Mouse (Mus musculus): ENCODE data around the gene Mettl7a3. TPM values are rescaled to one million over a fixed set of nuclear protein-coding genes. Genes with fewer than 3 reads are reported as not detected.
"Not testable (repeated sequence)": the region's sequence is repeated elsewhere in the genome, so short reads cannot be mapped to it uniquely, and the experiment has no call there.

The Mettl7a3 gene
- total and polyA plus RNA-seq, 3 experiments = 0.33 TPM; not detected in 2

DNA sequence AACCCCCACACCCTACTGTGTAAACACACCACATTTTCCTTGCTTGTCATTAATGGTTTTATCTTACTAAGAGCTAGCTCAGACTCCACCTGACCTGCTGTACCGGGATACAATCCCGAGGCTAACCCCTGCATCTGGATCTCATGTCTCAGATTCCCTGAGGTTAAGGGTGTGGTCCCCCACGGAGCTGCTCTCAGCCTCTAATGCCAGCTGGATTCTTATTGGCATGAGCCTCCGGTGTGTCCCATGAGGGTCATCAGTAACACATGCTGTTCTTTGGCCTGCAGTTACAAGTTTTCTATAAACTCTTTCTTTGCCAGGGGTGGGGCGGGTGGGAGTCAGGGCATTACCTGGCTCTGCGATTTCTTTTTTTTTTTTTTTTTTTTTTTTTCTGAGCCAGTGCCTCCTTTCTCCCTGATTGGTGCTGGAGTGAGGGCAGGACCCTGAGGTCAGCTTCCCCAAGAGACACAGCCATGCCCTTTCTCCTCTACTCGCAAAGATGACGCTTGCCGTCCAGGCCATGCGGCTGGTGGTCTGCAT, 18.1 kb downstream of the Mettl7a3 start, which contains the start of the genes Methig1 and Mettl7a2:
Gene Methig1 (plus strand): TSS at position 439 of the 540 bp plus-strand sequence.
Gene Mettl7a2 (plus strand): TSS at position 490 of the 540 bp plus-strand sequence.
- H3K4me1 ChIP-seq (ENCODE audit: control insufficient read depth in 1 of 2, insufficient read depth in 2 of 2) = peaks cover 2 to 4% of the 10 kb centered on the region in 2 experiments; a peak in 1 of 4 replicates
- H3K4me3 ChIP-seq (replicated peaks in 1 of 3; ENCODE audit: low read depth in 2 of 3, low read length in 2 of 3, poor library complexity in 1 of 3) = no peak within 1 kb of the TSS
- no peak for DNase-seq (ENCODE audit: extremely low read depth)
- no peaks in the 10 kb centered on the region for H3K36me3 ChIP-seq (replicated peaks in 1 of 2; ENCODE audit: control insufficient read depth in 1 of 2, insufficient read depth in 1 of 2, low read length in 1 of 2)
- no peak within 1 kb of the TSS for H3K4me2 ChIP-seq (ENCODE audit: insufficient read depth, low read depth, poor library complexity, severe bottlenecking)
- H3K9ac ChIP-seq (ENCODE audit: insufficient read depth, low read depth) = no peak within 1 kb of the TSS
- H3K9me3 ChIP-seq (replicated peaks; ENCODE audit: low read length) = no peaks in the 10 kb centered on the region
- peaks cover 4% of the 10 kb centered on the region for H3K27me3 ChIP-seq (replicated peaks)
- TF ChIP-seq MXI1 (IDR thresholded peaks at IDR 0.05; ENCODE audit: low read depth, low read length) (no peak), NRF1 (IDR thresholded peaks at IDR 0.05; ENCODE audit: low read depth, low read length) (no peak), EP300 (IDR thresholded peaks at IDR 0.05; ENCODE audit: low read length) (no peak), NELFE (IDR thresholded peaks at IDR 0.05; ENCODE audit: low read depth, low read length) (no peak), GABPA (IDR thresholded peaks at IDR 0.05; ENCODE audit: insufficient replicate concordance, low read depth, low read length) (no peak), CHD2 (IDR thresholded peaks at IDR 0.05; ENCODE audit: low read length) (no peak), KAT2A (IDR thresholded peaks at IDR 0.05; ENCODE audit: insufficient replicate concordance, low read length) (no peak), MAX (IDR thresholded peaks at IDR 0.05; ENCODE audit: low read length) (no peak)
- dilution Hi-C loops (cut with MboI; ENCODE audit: extremely low pct_ligation_motif_present, extremely low pct_unique_long_range_greater_than_20kb, low sequenced_read_pairs) = no loop called here
- no peaks in the 10 kb centered on the region for H3K79me2 ChIP-seq (replicated peaks; ENCODE audit: control insufficient read depth, extremely low read depth, insufficient read depth, poor library complexity, severe bottlenecking)
- in situ Hi-C loops (cut with MboI; ENCODE audit: low pct_ligation_motif_present, low pct_unique_long_range_greater_than_20kb, low sequenced_read_pairs) = no loop called here
- H3K27ac ChIP-seq (ENCODE audit: insufficient read depth, low read depth) = no peak within 1 kb of the TSS

DNA sequence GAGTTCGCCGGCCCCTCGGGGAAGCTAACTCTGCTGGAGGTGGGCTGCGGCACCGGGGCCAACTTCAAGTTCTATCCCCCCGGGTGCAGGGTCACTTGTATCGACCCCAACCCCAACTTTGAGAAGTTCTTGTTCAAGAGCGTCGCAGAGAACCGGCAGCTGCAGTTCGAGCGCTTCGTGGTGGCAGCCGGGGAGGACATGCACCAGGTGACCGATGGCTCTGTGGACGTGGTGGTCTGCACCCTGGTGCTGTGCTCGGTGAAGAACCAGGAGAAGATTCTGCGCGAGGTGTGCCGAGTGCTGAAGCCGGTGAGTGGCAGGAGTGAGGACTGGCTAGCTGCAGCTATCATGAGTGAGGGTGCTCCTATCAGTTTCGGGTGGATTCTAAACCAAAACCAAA, 18.7 kb downstream of the Mettl7a3 start:
- H3K4me3 ChIP-seq (replicated peaks in 1 of 3; ENCODE audit: low read depth in 2 of 3, low read length in 2 of 3, poor library complexity in 1 of 3); H3K9me3 ChIP-seq (replicated peaks; ENCODE audit: low read length); H3K79me2 ChIP-seq (replicated peaks; ENCODE audit: control insufficient read depth, extremely low read depth, insufficient read depth, poor library complexity, severe bottlenecking); dilution Hi-C loops (cut with MboI; ENCODE audit: extremely low pct_ligation_motif_present, extremely low pct_unique_long_range_greater_than_20kb, low sequenced_read_pairs); H3K4me2 ChIP-seq (ENCODE audit: insufficient read depth, low read depth, poor library complexity, severe bottlenecking); DNase-seq (ENCODE audit: extremely low read depth); in situ Hi-C loops (cut with MboI; ENCODE audit: low pct_ligation_motif_present, low pct_unique_long_range_greater_than_20kb, low sequenced_read_pairs); H3K36me3 ChIP-seq (replicated peaks in 1 of 2; ENCODE audit: control insufficient read depth in 1 of 2, insufficient read depth in 1 of 2, low read length in 1 of 2); H3K9ac ChIP-seq (ENCODE audit: insufficient read depth, low read depth); H3K27me3 ChIP-seq (replicated peaks); H3K27ac ChIP-seq (ENCODE audit: insufficient read depth, low read depth); H3K4me1 ChIP-seq (ENCODE audit: control insufficient read depth in 1 of 2, insufficient read depth in 2 of 2): not testable (repeated sequence)

DNA sequence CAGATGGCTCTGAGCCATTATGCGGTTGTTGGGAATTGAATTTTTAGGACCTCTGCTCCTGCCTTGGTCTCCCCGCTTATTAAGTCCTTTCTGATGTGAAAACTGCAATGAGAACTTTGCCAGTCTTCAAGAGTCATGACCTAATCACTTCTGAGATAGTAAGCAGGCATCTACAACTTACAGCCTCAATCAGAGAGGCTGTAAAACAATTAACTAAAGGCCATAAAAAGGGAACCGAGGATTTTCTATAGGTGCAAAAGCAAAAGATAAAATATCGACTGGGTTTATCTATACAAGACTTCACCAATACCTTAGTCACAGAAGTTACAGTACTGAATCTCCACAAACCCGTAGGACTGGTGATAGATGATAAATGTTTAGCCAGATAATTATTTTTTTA, 21.1 kb downstream of the Mettl7a3 start:
- no peak for TF ChIP-seq MEF2A (IDR thresholded peaks at IDR 0.05; ENCODE audit: borderline replicate concordance, low read depth, low read length)
- TF ChIP-seq JUND (conservative IDR thresholded peaks at IDR 0.05; ENCODE audit: low read depth, low read length) = no peak
- TF ChIP-seq RCOR1 (conservative IDR thresholded peaks at IDR 0.05; ENCODE audit: low read depth, low read length) = no peak
- TF ChIP-seq ZC3H11A (IDR thresholded peaks at IDR 0.05; ENCODE audit: low read depth, low read length) = no peak
- TF ChIP-seq POLR2AphosphoS2 (IDR thresholded peaks at IDR 0.05; ENCODE audit: low read depth, low read length) = no peak
- in situ Hi-C loops (cut with MboI; ENCODE audit: low pct_ligation_motif_present, low pct_unique_long_range_greater_than_20kb, low sequenced_read_pairs) = no loop called here
- Histone ChIP-seq H3K27ac (ENCODE audit: insufficient read depth, low read depth) (no peak overlapping the region), H3K79me2 (replicated peaks; ENCODE audit: control insufficient read depth, extremely low read depth, insufficient read depth, poor library complexity, severe bottlenecking) (no peaks in the 10 kb centered on the region), H3K9me3 (replicated peaks; ENCODE audit: low read length) (no peaks in the 10 kb centered on the region), H3K36me3 (replicated peaks in 1 of 2; ENCODE audit: control insufficient read depth in 1 of 2, insufficient read depth in 1 of 2, low read length in 1 of 2) (no peaks in the 10 kb centered on the region), H3K4me3 (replicated peaks in 1 of 3; ENCODE audit: low read depth in 2 of 3, low read length in 2 of 3, poor library complexity in 1 of 3) (no peak overlapping the region), H3K27me3 (replicated peaks) (peaks cover 2% of the 10 kb centered on the region), H3K9ac (ENCODE audit: insufficient read depth, low read depth) (no peak overlapping the region), H3K4me1 (ENCODE audit: control insufficient read depth in 1 of 2, insufficient read depth in 2 of 2) (no peaks in the 10 kb centered on the region), H3K4me2 (ENCODE audit: insufficient read depth, low read depth, poor library complexity, severe bottlenecking) (no peak overlapping the region)
- dilution Hi-C loops (cut with MboI; ENCODE audit: extremely low pct_ligation_motif_present, extremely low pct_unique_long_range_greater_than_20kb, low sequenced_read_pairs) = no loop called here
- DNase-seq (ENCODE audit: extremely low read depth) = no peak

All from CH12.LX (cell line).